Mouse (Mus musculus): Measurements from ENCODE around the gene Faap20. TPM values are rescaled to one million over a fixed set of nuclear protein-coding genes. Genes with fewer than 3 reads are reported as not detected.

The Faap20 gene
- total RNA-seq, 1 experiment from 2014 or later, result 19.2 TPM

- ATAC-seq (ENCODE audit: extremely low read depth, insufficient number of reproducible peaks, low FRiP score, poor library complexity, severe bottlenecking), result no peak
These were observed 30.5 kb downstream of the Faap20 start for GRCm38 (mm10) chr4:155279926-155280767.

DNA sequence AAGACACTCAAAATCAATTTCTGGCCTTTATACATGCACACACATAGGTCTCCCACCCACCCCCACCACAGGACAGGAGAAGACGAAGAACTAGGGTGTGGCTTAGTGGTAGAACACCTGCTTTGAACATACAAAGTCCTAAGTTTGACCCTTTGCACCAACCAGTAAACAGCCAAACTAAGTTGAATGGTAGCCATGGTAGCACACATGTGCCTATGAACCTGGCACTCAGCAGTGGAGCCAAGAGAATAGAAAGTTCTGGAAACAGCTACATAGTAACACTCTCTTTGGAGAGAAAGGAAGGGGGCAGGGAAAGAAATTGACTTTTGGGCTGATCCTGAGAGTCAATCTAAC lies 31.1 kb downstream of the Faap20 start:
- no peak for ATAC-seq (ENCODE audit: extremely low read depth, insufficient number of reproducible peaks, low FRiP score, poor library complexity, severe bottlenecking)

DNA sequence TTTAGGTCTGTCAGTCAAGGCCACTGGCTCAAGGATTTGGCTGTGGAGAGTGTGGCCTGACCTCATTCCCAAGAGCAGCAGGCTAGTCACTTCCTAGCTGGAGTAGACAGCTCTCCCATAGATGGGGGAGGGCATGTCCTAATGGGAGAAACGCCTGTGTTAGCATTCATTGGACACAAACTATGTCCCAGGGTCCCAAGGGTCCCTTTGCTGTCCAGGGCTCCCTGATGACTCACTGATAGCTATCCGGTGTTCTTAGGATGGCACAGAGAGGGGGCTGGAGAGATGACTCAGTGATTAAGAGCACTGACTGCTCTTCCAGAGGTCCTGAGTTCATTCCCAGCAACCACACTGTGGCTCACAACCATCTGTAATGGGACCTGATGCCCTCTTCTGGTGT lies 31.6 kb downstream of the Faap20 start:
- ATAC-seq (ENCODE audit: extremely low read depth, insufficient number of reproducible peaks, low FRiP score, poor library complexity, severe bottlenecking), result no peak

- no peak for ATAC-seq (ENCODE audit: extremely low read depth, insufficient number of reproducible peaks, low FRiP score, poor library complexity, severe bottlenecking)
These were observed 32.0 kb downstream of the Faap20 start for GRCm38 (mm10) chr4:155281652-155282051.

DNA sequence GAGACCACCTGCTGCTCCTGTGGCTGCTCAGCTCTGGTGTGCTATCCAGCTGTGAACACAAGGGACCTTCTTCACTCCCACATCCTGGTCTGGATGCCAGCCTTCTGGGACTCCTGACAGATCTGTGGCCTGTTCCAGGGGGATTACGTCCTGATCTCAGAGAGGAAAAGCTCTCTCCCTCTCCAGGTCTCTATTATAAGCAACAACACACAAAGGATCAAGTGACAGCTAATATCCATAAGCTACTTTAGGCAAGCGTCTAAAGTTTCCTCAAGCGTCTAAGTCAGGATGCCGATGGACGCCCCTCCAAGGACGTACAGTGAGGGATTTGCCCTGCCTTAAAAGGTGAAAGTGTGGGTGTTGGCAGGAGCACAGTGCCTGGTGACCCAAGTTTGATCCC lies 32.6 kb downstream of the Faap20 start:
- ATAC-seq (ENCODE audit: extremely low read depth, insufficient number of reproducible peaks, low FRiP score, poor library complexity, severe bottlenecking), result no peak

DNA sequence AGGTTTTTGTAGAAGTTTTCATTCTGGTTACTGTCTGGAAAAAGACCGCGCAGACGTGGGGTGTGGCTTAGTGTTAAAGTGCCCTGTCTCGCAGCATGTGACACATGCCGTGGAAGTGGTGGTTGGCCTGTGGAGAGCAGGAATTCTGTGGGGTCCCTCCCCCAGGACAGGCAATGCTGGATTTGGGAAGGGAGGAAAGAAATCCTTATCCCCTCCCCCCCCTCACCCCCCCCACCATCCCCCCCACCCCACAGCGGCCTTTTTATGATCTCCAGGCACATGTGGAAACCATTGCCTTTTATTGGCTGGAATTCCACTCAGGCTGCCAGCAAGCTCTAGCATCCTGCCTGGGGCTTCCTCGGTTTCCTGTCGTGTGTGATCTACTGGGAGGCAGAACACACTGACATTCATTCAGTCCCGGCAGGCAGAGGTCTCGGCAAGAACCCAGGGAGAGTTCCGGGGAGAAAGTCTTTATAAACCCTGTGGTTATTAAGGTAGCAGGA lies 33.5 kb downstream of the Faap20 start:
- no peak for ATAC-seq (ENCODE audit: extremely low read depth, insufficient number of reproducible peaks, low FRiP score, poor library complexity, severe bottlenecking)

- no peak for ATAC-seq (ENCODE audit: extremely low read depth, insufficient number of reproducible peaks, low FRiP score, poor library complexity, severe bottlenecking)
These were observed 34.0 kb downstream of the Faap20 start for GRCm38 (mm10) chr4:155283585-155283984.

- ATAC-seq (ENCODE audit: extremely low read depth, insufficient number of reproducible peaks, low FRiP score, poor library complexity, severe bottlenecking), result no peak
These were observed 35.1 kb downstream of the Faap20 start for GRCm38 (mm10) chr4:155284521-155285379.

DNA sequence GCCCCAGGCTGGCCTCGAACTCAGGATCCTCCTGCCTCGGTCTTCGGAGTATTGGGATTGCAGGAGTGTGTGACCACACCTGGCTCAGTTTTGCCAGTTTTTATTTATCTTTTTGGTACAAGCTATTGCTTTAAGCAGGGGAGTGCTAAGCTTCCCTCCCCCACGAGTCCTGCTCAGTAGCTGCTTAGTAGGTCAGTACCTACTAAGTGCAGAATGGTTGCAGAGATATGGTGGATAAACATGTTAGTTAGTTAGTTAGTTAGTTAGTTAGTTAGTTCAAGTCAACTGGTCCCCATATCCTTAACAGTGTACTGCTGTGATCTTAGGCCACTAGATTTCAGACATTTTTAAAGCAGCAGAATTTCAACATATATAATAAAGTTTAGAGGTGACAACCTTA lies 36.5 kb downstream of the Faap20 start:
- ATAC-seq (ENCODE audit: extremely low read depth, insufficient number of reproducible peaks, low FRiP score, poor library complexity, severe bottlenecking), result no peak

GRCm38 (mm10) chr4:155287713-155288112 lies 38.1 kb downstream of the Faap20 start:
- no peak for ATAC-seq (ENCODE audit: extremely low read depth, insufficient number of reproducible peaks, low FRiP score, poor library complexity, severe bottlenecking)

DNA sequence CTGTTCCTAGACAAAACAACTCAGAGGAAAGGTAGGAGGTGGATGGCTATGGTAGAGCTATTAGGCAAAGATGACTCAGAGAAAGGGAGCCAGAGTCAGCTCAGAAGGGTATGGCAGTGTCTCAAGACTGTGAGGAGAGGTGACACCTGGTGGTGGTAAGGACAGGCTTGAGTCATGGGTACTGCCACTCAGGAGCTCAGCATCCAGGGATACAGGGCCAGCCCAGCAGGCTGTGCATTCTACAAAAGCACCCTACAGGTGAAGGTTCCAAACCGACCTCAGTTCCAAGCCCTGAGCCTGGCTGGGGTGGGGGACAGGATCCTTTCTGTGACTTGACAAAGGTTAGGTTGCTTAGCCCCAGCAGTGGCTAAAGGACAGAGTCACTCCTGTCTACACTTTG lies 39.0 kb downstream of the Faap20 start:
- no peak for ATAC-seq (ENCODE audit: extremely low read depth, insufficient number of reproducible peaks, low FRiP score, poor library complexity, severe bottlenecking)

DNA sequence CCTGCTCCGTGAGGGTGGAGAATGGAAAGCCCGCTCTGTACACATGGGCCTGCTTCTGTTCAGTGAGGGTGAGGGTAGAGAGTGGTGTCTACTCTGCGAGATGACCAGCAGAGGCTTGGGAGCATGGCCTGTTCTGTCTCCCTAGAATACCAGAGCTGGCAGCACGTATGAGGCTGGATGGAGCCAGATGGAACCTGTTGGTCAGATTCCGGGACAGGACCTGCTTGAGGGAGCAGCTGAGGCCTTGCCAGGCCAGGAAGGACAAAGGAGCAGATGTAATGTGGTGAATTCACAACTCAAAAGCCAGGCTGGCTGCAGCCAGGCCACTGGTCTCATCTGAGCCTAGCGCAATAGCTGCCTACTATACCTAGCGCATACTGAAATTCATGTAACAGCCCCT lies 40.4 kb downstream of the Faap20 start:
- no peak for ATAC-seq (ENCODE audit: extremely low read depth, insufficient number of reproducible peaks, low FRiP score, poor library complexity, severe bottlenecking)

GRCm38 (mm10) chr4:155292863-155293262 lies 43.3 kb downstream of the Faap20 start:
- ATAC-seq (ENCODE audit: extremely low read depth, insufficient number of reproducible peaks, low FRiP score, poor library complexity, severe bottlenecking), result no peak

GRCm38 (mm10) chr4:155294381-155294780 lies 44.8 kb downstream of the Faap20 start:
- no peak for ATAC-seq (ENCODE audit: extremely low read depth, insufficient number of reproducible peaks, low FRiP score, poor library complexity, severe bottlenecking)

DNA sequence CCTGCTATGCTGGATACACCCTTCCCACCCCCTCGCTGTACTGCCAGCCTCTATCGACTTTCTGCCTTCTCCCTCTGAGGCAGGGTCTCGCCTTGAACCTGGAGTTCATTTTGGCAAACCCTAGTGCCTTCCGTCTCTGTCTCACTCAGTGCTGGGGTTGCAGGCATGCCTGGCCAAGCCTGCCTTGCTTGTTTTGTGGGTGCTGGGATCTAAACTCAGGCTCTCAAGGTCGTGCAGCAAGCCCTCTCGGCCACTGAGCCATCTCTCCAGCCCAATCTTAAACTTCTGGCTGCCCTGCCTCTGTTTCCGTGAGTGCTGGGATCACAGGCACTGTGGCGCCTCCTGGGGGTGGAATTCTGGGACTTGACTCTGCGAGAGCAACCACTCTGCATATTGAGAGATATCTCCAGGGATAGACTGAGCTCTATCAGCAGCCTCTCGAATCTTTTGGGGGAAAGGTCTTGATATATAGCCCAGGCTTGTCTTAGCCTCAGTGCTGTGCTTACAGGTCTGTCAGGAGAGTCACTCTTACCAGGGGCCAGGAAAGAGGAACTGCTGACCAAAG lies 45.5 kb downstream of the Faap20 start:
- no peak for ATAC-seq (ENCODE audit: extremely low read depth, insufficient number of reproducible peaks, low FRiP score, poor library complexity, severe bottlenecking)

GRCm38 (mm10) chr4:155295996-155296395 lies 46.4 kb downstream of the Faap20 start:
- no peak for ATAC-seq (ENCODE audit: extremely low read depth, insufficient number of reproducible peaks, low FRiP score, poor library complexity, severe bottlenecking)

GRCm38 (mm10) chr4:155297057-155297456 lies 47.5 kb downstream of the Faap20 start:
- no peak for ATAC-seq (ENCODE audit: extremely low read depth, insufficient number of reproducible peaks, low FRiP score, poor library complexity, severe bottlenecking)

- no peak for ATAC-seq (ENCODE audit: extremely low read depth, insufficient number of reproducible peaks, low FRiP score, poor library complexity, severe bottlenecking)
These were observed 49.2 kb downstream of the Faap20 start for GRCm38 (mm10) chr4:155298826-155299225.

DNA sequence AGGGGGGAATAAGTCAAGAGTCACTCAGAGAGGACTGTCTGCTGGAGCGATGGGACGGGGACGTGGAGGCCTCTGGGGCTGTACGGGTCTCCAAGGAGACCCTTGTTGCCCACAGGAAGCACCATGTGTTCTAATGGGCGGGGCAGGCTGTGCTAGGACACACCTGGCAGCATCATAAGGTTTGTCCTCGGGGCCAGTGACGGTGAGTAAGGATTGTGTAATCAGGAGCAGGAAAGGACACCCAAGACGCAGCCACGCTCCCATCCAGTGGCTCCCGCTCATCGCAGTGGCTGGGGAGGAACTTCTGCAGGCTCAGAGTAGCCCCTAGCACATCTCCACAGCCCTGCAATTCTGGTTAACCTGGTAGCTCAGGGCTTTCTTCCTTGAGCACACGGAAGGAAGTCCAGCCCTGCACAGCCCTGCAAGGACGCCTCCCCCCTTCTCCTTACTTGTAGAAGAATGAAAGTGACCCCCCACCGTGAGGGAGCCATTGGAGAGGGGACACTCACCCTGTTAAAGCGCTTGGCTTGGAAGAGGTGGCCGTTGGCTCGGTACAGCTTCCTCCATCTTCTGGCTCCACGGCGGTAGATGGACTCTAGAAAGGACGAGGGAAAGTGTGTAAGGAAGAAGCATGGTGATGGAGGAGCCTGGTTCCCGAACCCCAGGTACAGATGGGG lies 51.0 kb downstream of the Faap20 start:
- no peak for ATAC-seq (ENCODE audit: extremely low read depth, insufficient number of reproducible peaks, low FRiP score, poor library complexity, severe bottlenecking)
